Mouse (Mus musculus) frontal cortex, postnatal 36 days (tissue): ENCODE results near the gene Tmem9b.

Source experiments
- DNase-seq, 2 experiments: peaks; one replicate each; pipeline ENCODE4 v3.0.0; 2022; ENCODE audit warnings: low spot score in 2 of 2

Tmem9b gene

DNA sequence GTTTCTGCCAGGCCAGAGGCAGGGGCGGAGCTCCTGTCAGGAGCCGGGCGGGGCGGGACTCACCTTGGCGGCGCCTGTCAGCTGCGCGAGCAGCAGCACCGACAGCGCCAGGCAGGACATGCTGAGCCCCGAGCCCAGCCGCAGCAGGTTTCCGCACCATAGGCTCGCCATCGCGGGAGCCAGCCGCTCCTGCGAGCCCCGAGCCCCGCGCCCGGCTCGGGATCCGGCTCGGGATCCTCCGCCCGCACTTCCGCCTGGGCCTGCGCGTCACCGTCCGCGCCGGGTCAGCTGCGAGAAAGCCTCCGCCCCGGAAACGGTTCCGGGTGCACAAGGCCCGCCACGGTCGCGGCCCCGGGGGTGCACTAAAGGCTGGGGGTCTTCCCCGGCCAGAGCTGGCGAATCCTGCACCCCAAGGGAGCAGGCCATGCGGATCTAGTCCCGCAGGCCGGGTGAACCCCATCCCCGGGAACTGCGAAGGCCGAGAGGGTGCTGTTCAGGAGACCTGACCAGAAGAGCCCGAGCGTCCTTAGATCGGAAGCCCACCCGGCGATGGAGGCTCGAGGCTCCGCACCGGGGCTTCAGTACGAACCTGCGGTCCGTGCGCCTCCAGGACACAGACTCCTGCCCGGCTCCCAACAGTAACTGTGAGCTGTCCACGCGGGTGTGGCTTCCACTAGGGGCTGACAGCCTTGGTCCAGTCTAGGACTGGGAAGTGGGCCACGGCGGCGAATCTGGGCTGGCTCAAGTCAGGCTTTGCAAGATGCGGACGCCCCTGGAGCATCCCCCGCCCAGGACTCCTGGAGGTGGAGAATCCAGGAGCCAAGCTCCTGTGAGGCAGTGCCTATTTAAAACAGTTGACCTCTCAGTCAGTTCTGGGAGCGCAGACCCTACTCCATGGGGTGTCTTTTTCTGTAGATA, at the start of gene Tmem9b:
TSS of gene Tmem9b (minus strand) at position 868 of the 918 bp plus-strand sequence.
- peak; percentile 84 to 88 for DNase-seq

DNA sequence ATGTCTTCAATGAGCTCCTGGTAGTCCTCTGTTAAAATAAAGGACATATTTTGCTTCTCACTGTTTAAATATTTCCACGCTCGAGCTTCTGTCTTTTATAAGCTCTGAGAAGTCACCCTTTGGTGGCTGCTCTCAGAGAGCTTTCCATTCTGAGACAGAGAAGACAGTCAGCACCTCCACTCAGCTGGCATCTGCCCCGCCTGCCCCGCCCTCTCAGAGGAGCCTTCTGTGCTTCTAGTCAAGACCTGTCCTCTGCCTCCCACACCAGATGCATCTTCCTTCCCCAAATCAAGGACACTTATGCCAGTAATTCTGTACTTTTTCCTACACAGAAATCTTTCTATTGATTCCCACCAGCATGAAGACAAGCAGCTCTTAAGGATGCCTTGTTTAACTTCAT, 48.0 kb upstream of the Tmem9b start:
- DNase-seq: peak; percentile 37 to 53

GRCm38 (mm10) chr7:109799168-109799567, 46.5 kb upstream of the Tmem9b start:
- DNase-seq: no peak

DNA sequence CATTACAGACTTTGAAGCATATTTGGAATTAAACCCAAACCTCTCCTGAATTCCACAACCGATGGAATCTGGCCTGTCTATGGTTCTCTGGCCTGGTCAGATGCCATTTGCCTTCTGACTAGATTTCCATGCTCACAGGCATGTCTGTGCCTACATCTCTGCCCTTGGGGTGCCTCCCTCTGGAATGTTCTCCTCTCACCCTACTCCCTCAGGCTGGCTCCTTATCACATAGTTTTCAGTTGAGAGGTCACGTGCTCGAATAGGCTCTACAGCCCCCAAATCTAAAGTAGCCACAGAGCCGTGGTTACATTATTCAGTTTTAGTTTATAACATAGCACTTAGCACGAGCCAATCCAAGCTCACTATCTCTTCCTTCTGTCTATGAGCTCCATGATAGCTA, 42.9 kb upstream of the Tmem9b start:
- no peak for DNase-seq

DNA sequence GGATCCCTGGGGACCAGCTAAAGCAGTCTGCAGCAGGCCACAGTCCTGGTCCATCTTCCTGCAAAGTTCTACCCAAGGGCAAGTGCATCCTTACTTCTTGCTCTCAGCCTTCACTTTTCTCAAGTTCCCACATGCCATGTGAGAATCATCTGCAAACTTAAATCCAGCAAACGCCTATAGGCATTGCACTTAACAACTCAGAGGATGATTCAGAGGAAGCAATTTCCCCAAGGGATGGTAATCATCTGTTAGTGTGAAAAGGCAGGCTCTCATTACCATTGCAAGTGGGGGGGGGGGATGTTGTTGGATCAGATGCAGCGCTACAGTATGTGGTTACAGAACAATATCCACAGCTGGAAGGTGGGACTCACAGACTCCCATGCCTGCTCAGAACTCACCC, 41.9 kb upstream of the Tmem9b start:
- DNase-seq: peak in 1 of 2 experiments; percentile 11

- peak; percentile 44 to 59 for DNase-seq
Measured at GRCm38 (mm10) chr7:109792759-109793158, 40.1 kb upstream of the Tmem9b start.

GRCm38 (mm10) chr7:109790818-109791217, 38.1 kb upstream of the Tmem9b start:
- DNase-seq: no peak

DNA sequence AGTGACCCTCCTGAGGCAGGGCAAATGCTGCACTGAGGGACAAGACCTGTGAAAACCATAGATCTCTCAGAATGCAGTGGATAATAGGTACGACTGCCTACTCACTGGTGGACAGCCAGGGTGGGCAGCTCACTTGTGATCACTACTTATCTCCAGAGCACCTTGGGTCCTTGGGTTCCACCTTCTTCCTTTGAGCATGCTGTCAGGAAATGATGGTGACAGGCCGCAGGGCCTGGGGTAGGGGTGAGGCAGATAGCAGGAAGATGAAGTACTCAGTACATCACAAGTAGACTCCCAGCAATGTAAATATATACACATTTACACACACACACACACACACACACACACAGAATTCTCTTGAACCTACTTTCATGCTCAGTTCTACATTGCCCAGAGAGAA, 35.2 kb upstream of the Tmem9b start:
- DNase-seq: no peak

DNA sequence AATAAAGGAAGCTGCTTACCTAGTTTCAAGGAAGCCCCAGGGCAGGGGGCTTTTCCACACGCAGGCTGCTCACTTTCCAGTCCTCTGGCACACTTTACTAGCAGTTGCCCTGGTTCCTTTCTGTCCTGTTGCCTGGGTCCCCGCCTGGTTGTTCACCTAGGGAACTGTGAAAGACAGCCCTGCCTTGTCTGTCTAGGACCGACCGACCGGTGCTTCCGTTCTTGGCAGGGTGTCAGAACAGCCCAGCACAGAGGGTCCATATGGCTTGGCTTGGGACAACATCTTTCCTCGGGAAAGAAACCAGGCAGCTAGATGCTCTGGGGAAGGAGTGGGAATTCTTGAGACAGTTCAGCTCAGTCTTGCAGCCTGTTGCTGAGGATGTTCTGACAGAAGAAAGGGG, 30.6 kb upstream of the Tmem9b start:
- DNase-seq: no peak

- DNase-seq: peak; percentile 76 to 78
Measured at GRCm38 (mm10) chr7:109781470-109782203, 29.0 kb upstream of the Tmem9b start, which contains the start of gene Nrip3. Gene Nrip3, minus strand, starts transcription at chr7:109782025.

DNA sequence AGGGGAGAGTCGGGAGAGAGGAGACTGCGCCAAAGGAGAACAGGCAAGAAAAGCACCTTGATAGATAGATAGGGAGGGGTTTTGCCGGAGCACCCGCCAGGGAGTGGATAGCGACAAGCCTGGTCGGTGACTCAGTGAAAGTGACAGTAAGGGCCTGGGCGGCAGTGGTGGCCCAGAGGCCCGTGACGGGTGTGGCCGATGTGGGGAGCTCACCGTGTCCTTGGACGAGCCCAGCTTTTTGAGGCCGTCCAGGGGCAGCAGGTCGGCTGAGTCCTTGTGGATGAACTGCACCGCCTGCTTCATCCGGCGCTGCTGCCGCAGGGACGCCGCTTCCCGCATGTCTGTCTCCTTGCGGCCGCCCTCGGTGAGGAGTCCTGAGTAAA, 28.4 kb upstream of the Tmem9b start:
- DNase-seq: no peak

DNA sequence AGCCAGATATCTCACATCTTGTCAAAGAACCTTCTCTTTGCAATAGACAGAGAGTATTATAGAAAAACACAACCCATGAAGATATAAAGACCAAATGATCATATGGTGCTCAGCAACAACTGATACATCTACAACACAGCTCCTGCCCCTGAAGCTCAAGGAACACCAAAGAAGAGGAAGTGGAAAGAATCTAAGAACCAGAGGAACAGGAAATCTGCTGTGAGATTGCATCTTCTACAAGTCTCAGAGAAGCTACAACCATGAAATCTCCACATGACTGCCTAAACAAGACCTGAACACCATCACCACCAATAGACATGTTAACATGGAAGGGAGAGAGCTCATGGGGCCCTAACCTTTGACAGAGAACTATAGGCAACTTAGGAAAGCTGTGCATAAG, 19.6 kb upstream of the Tmem9b start:
- DNase-seq: no peak

DNA sequence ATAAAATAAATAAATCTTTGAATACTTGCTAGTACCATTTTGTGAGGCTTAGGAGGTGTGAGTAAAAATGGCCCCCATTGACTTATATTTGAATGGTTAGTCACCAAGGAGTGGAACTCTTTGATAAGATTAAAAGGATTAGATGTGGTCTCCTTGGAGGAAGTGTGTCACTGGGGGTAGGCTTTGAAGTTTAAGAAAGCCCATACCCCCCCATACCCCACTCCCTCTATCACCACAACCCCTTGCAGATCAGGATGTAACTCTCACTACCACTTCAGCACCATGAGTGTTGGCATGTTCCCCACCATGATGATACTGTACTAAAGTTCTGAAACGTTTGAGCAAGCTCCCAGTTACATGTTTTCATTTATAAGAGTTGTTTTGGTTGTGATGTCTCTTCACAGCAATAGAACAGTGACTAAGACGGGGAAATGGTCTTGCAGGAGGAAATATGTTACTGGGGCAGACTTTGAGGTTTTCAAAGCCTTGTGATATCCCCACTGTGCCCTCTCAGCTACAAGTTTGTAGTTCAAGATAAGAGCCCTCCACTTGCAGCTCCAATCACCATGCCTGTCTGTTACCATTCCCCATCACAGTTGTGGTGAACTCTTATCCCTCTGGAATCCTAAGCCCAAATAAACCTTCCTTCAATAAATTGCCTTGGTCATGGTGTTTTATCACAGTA, 16.2 kb upstream of the Tmem9b start:
- no peak for DNase-seq

- DNase-seq: no peak
Measured at GRCm38 (mm10) chr7:109767575-109768350, 15.1 kb upstream of the Tmem9b start.

DNA sequence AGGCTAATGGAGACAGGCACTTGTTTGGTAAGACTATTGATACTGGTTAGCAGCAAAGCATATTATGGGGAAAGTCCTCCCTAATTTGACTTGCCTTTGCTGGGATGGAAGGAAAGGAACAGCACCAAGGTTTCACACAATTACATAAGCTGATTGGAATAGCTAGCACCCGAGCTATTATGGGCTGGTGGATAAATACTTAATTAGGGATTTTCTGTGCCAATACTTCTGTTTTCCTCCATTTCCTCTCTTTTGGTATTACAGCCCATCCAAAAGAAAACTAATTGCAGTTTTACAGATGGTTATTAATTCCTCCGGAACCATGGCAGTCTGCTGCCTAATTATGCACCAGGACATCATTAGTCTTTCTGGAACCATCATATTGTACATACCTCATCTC, 11.3 kb upstream of the Tmem9b start:
- DNase-seq: no peak

GRCm38 (mm10) chr7:109756291-109756690, 3.6 kb upstream of the Tmem9b start:
- DNase-seq: no peak

GRCm38 (mm10) chr7:109754034-109754433, 1.4 kb upstream of the Tmem9b start:
- DNase-seq: no peak

- no peak for DNase-seq
Measured at GRCm38 (mm10) chr7:109751427-109752007, 1.2 kb downstream of the Tmem9b start.

GRCm38 (mm10) chr7:109747747-109748146, 4.9 kb downstream of the Tmem9b start:
- DNase-seq: no peak

DNA sequence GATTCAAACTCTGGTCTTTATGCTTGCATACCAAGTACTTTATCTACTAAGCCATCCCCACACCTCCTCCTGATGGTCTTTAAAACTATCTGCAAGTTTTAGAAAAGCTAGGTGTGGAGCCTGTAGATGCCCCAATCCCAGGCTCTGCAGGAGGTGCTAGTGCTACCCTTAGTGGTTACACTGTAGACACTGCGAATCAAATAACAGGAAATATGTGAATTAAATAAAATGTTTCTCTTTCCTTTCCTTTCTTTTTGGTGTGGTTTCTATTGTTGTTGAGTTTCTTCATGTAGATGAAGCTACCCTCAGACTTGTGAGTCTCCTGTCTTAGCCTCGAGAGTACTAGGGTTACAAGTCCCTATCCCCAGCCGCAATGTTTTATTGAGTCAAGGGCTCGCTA, 11.0 kb downstream of the Tmem9b start:
- DNase-seq: no peak

DNA sequence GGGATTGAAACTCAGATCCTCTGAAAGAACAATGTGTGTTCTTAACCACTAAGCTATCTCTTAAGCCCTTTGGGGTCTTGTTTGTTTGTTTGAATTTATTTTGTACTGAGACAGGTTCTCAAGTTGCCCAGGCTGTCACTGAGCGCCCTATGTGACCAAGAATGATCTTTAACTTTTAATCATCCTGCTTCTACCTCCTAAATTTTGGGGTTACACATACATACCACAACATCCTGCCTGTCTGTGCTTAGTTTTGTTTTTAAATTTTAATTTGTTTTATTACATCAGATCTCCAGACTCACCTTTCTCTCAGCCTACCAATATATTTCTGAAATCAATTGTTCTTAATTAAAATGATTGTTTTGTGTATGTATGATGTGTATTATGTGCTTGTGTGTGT, 11.6 kb downstream of the Tmem9b start:
- DNase-seq: no peak
